Mouse (Mus musculus): ENCODE measurements around the gene Dazap1. TPM values are rescaled to one million over a fixed set of nuclear protein-coding genes. Genes with fewer than 3 reads are reported as not detected.

Gene Dazap1
- total RNA-seq, 4 experiments from 2014 or later = 72.3 to 125 (median 90.3) TPM

DNA sequence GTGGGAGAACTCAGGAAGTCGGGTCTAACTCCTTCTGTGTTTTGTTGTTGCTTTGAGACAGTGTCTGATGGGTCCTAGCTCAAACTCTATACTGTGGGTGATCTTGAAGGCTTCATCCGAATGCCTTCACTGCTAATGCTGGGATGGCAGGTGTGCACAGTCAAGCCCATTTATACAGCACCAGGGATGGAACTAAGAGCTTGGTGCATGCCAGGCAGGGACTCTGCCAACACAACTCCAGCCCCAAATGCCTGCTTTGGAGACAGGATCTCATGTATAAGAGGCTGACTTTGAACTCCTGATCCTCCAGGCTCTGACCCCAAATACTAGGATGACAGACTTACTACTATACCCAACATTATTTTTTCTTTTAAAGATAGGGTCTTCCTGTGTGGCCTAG lies 11.2 kb upstream of the Dazap1 start:
- DNase-seq = no peak

DNA sequence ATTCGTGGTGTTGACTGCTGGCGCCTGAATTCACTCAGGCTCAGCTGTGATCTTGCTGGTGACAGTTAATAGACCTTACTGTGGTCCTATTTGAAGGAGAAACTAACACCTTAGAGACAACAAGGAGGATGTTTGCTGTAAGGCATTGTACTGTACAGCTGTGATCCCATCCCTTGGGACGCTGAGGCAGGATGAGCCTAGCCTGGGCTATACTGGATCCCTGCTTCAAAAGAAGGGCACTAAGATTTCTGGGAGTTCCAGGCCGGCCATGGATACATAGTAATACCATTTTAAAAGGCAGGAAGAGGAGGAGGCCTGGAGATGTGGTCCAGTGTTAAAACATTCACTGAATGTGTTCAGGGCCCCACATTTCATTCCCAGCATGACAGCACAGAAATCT lies 10.7 kb upstream of the Dazap1 start:
- DNase-seq = no peak

DNA sequence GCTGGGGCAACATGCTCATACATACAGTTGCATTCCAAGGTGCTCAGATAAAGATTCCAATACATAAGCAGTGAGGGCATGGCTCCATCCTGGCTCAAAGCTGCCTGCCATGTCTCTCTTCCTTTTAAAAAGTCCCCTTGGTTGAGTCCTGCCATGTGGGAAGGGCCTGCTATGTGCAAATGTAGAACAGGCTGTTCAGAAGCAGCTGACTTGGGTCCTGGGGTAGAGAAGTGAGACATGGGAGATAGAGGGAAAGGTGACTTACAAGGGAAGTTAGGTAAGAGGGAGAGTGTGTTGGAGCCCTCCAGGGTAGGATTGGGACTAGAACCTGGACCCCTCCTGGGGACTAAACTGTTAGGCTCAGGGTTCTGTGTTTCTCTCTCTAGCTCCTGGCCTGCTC lies 9.3 kb upstream of the Dazap1 start:
- DNase-seq = no peak

DNA sequence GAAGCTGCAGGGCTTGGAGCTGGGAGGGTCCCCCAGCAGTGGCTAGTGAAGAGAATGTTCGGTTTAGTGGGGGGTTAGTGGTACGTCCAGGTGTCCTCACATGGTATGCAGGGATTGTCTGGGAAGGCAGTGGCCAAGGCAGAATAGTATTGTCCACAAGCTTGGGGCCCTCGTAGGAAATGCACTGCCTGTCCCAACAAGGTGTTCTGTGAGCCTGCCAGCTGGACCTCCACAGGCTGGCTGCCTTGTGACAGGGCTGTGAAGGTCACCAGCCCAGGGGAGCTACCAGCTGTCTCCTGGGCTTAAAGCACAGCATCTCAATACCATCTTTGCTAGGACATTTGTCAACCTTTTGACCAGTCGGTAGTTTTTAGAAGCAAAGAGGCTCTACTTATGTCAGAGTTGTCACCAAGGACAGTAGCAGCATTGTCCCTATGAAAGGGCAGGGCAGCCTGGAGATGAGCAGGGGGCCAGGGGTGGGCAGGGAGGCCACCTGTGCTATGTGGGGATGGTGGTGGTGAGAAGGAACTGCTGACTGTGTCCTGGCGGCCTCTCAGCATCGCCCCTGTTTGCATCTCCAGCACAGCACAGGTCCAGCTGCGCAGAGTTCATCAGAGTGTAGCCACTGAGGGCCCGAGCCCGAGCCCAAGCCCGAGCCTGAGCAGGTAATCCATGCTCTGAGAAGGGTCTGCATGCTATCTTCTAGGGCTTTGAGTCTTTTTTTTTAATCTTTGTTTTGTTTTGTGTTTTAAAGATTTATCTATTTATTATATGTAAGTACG lies 8.6 kb upstream of the Dazap1 start:
- no peak for DNase-seq

DNA sequence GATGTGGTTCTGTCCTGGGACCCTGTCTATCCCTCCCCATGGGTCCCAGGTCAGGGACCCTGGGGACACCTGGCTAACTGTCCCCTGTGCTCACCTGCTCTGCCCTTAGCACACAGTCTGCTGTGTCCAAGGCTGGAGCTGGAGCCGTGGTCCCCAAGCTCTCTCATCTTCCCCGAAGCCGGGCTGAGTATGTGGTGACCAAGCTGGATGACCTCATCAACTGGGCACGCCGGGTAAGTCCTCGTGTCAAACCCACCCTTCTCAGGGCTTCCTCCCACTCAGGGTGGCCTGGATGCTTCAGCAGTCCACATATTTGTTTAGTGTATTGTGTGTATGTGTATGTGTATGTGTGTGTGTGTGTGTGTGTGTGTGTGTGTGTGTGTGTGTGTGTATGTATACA lies 7.7 kb upstream of the Dazap1 start:
- DNase-seq = no peak

DNA sequence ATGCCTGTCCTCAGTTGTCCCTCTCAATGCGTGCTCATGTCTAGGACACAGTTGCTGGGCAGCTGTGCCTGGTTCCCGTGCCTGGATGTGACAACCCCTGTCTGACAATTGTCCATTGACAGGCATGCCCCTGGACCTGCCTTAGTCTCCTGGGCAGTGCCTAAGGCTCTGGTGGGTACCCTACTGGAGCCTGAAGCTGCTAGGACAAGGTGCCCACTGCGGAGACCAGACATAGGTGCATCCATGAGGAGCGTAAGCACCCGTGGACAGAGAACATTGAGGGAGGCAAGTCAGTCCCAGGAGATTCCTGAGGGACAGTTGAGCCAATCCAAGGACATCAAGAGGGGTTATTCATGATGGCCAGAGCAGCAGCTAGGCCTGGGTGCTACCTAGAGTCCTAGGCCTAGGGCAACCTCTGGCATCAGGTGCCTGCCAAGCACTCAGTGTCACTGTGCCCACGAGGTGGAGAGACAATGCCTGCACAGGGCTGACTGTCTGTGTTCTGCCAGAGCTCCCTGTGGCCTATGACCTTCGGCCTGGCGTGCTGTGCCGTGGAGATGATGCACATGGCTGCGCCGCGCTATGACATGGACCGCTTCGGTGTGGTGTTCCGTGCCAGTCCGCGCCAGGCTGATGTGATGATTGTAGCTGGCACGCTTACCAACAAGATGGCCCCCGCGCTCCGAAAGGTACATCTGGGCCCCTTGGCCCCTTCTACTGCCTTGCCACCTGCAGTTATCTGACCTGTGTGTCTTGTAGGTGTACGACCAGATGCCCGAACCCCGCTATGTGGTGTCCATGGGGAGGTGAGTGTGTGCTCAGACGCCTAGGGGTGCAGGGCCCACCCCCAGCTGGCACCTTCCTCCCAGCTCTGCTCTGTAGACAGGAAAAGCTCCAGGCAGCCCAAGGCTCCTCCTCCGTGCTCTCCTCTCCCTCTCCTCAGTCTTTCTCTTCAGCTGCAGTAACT lies 6.7 kb upstream of the Dazap1 start:
- DNase-seq = no peak

DNA sequence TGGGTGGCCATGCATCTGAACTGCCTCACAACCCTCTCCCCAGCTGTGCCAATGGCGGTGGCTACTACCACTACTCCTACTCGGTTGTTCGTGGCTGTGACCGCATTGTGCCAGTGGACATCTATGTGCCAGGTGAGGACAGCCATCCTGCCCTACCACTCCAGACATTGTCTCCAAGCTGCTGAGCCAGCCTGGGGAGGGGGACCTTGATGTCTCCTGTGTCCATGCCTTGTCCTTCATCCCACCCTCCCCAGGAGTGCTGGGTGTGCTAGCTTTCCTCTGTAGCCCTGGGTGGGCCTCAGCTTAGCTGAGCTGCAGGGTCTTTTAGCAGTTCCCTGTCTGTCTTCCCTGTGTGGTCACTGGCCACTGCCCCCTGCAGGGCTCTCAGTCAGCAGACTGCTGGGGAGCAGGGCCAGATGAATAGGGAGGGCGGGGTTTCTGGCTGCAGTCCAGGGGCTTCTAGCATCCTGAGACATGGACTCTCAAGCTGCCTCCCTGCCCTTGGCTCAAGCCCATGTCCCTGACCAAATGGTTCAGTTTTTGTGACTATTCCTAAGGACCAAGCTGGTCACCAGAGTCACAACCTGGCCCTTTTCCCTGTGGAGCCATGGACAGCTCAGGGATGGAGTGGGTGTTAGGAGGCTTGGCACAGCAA lies 5.3 kb upstream of the Dazap1 start:
- peak; percentile 80 for DNase-seq

DNA sequence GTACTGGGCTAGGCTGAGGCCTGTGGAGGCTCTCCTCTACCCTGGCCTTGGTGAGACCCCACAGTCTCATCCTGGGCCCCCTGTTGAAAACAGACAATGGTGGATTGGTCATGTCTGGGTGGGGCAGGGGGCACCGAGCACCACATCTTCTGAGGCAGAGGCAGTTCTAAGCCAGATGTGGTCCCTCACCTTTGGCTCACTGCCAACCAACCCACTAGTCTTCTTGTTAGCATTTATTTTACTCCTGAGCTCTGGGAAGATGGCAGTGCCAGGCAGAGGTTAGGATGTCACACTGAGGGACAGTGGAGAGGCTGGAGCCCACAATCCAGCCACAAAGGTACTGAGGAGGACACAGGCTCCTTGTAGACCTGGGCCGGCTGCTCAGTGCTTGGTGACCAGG lies 3.4 kb upstream of the Dazap1 start:
- DNase-seq = no peak

DNA sequence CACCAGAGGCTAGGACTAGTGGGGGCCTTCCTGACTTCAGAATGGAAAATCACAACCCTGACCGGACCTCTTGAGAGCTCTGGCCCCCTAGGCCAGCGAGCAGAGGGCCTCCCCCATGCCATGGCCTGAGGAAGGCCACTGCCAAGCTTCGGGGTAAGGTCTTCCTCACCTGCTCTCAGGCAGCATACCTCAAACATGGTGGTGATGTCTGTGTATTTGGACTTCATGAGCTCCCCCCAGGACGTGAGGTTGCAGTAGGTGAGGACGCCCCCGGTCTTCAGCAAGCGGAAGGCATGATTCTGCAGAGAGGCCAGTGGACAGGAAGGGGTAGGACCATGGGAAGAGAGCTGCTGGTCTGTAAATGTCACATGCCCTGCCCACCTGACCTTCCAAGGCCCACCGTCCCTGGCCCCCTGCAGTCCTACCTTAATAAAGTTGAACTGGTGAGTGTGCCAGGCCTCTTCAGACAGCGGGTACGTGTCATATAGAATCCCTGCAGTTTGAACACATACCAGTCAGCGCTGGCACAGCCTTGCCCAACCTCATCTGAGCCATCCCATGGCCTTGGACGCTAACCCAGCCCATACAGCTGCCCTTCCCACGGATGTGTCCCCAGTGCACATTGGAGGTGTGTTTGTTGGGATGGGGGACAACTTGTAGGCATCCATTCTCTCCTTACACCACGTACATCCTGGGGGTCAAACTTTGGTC lies 2.4 kb upstream of the Dazap1 start:
- DNase-seq = peak; percentile 64

DNA sequence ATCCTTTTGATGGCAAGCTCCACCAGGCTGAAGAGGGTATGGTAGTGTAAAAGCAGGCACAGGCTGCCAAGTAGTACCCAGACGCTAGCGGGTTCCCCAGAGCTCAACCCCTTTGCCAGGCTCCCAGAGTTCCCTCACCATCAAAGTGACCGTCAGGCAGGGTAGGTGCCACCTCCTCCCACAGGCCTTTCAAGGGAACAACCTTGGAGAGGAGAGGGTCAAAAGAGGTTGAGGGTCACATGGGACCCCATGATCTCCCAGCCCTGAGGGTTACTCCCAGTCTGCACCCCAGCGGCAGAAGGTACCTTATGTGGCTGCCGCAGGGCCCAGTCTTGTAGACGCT lies 1.9 kb upstream of the Dazap1 start:
- peak; percentile 57 for DNase-seq

DNA sequence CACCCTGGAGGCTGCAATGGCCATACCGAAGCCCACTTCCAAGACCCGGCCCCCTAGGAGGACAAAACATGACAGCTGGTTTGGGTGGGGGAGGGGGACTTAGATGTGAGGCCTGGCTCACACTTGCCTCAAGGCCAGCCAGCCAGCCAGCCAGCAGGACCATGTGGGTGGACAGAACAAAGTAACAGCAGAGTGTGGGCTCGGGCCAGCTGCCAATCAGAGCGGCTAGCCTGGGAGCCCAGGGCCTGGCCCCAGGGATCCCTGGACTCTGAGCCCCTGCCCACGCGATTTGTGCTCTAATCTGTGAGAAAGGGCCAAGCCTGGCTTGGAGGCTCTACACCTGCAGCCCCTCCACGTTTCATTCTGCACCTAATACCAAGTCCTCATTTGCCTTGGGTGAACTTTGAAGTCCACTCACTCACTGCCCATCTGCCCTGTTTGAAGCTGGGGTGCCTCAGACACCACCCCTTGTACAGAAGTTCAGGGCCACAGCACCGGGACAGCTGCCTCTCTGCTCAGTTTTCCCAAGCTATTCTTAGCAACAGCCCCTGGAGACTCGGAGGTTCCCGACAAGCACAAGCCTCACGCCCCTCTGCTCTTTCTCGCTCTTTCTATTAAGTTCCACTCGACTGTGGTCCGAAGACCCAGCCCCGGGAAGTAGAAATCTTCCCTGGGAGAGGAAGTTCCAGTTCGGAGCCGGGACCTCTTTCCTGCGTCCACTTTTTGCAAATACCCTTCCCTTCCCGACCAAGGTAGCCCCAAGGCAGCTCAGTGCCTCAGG lies 1.2 kb upstream of the Dazap1 start:
- DNase-seq = peak; percentile 80

DNA sequence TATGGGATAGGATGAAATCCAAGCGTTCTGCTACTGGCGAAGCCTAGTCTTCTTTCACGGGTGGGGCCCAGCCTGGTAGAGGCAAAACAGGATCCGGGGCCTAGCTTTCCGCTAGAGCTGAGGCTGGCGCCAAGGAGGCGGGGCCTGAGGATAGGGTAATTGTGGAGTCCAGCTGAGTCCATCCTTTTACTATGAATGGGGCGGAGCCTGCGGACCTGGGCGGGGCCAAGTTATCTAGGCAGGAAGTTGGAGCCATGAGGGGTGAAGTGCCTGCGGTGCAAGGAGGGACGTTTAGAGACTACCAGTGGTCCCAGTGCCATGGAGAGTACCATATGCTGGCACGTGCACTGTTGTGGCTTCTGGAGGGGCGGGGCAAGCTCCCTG lies 291 bp downstream of the Dazap1 start:
- DNase-seq = peak; percentile 98

DNA sequence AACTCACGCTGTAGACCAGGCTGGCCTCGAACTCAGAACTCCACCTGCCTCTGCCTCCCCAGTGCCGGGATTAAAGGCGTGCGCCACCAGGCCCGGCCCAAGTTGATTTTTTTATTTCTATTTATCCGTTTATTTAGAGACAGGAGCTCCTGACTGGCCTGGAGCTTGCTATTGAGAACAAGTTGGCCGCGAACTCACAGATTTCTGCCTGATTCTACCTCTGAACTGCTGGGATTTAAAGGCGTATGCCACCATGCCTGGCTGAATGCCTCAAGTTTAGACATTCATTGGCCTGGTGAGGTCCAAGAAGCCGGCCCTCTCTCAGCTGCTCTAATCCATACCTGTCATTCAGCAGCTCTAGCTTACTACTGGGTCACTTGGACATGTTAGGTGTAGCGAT lies 883 bp downstream of the Dazap1 start:
- DNase-seq = no peak

DNA sequence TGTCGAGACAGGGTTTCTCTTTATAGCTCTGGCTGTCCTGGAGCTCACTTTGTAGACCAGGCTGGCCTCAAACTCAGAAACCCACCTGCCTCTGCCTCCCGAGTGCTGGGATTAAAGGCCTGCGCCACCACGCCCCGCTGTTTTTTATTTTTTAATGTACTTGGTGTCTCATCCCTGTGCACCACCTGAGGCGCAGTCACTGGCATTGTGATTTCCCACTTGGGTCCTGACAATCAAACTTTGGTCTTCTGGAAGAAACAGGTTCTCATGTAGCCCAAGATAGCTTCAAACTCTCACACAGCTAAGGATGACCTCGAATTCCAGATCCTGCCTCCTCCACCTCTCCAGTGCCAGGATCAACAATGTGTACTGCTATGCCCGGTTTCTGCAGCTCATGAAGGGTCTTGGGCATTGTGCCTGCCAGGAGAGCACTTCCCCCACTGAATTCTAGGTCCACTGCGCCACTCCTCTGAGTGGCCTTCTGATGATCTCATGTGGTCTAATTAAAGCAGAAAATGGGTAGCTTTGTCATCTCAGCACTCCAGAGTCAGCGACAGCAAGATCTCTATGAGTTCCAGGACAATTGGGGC lies 1.6 kb downstream of the Dazap1 start:
- DNase-seq = no peak

DNA sequence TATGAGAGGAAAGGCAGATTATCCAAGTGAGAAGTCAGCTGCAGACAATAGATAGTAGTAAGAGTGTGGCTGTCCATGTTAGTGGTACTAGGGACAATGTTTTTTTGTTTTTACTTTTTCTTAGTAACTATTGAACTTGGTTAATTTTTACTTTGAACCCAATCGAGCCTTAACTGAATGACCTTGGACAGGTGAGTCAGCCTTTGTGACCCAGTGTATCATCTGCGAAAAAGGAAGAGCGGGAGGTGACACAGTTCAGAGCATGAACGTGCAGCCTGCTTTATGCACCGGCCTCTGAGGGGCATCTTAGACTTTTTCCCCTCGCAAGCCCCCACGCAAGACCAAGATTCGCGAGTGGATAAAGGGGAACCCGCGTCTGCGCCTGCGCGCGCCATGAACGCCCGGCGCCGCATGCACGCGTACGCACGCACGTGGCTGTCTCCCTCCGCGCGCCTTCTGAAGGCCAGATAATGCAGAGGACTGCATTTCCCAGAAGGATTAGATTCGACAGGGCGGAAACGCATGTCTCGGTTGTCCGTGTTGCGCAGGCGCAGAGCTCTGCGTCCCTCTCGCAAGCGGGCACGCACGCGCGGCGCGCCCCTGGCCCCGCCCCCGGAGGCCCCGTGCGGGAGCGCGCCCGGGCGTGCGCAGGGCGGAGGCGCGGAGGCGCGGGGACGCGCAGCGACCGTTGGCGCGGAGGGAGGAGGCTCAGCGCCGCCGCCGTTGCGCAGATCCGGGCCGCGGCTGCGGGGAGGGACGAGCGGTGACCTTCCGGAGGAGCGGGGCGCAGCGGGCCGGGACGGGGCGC lies 3.3 kb downstream of the Dazap1 start:
- DNase-seq = peak; percentile 99

DNA sequence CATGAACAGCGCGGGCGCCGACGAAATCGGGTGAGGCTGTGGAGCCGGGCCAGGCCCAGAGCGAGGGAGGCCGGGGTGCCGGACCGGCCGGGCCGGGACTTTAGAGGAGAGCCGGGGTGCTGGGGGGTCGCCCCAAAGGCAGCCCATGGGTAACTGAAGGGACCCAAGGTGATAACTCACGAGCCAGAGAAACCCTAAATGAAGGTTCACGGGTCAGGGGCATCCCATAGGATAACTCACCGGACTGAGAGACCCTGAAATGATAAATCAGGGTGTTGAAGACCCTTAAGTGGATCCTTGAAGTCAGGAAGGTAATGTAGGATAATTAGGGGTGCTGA lies 3.8 kb downstream of the Dazap1 start:
- DNase-seq = no peak

DNA sequence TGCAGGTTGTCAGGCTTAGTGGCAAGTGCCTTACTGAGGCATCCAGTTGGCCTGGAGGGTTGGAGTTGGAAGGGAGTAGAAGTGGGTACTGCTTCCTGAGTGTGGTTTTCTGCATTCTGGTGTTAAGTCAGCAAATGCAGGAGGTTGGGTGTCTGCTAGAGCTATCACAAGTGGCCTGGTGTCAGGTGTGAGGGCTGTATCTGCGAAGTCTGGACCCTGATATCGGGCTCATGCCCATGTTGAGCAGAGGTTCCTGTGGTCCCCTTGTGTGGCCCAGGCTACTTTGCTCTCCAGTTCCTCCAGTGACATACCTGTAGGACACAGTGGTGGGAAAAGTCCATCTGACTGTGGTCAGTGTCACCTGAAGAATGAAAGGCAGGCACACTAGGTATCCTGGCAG lies 8.8 kb downstream of the Dazap1 start:
- DNase-seq = no peak

DNA sequence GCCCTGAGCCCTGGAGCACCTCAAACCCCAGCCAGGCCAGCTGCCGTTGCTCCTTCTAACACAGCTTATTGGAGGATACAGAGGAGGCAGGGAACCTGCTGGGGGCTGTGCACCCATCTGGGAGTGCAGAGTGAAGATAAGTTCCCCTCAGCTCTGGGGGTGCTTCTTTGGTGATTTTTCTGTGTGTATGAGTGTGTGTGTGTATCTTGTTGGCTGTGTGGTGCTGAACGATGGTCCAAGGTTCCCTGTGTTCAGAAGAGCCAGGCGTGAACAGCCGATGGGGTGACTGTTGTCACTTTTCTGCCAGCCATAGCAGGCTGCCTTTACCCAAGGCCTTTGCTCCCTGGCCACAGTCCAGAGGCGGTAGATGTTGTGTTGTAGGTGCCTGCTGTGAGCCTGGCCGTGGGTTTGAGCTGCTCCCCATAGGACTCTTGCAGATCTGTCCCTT lies 9.5 kb downstream of the Dazap1 start:
- DNase-seq = no peak

DNA sequence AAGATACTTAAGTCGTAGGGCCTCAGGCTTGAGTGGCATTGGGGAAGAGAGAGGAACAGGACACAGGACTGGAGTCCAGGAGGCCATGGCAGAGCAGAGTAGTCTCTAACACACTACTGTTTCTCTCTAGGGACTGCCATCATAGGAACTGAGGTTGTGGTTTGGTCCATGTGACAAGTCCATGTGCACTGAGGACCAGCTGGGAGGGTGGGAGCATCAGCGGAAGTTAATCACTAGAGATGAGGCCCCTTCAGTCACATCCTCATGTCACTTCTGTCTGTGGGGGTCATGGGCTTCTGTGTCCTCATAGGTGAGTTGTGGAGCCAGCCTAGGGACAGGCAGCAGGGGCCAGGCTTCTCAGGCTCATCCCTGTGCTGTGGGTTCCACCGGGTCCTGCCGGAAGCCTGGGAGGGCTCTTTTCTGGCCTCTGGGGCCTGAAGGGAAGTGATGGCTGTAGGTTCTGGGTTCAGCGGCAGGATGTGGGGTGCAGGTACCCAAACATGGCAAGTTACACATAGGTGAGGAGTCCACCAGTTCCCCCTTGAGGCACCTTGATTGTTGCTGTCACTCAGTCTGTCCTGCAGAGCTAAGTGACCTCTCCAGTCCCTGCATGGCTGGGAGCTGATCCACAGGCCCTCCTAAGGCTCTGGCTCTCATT lies 10.0 kb downstream of the Dazap1 start:
- no peak for DNase-seq
